Mouse (Mus musculus): ENCODE results near the gene Cmtm7.

GRCm38 (mm10) chr9:114710345-114710744, 71.3 kb downstream of the Cmtm7 start:
- no peak for TF ChIP-seq POLR2A (IDR thresholded peaks at IDR 0.05; ENCODE audit: control insufficient read depth, extremely low read depth, insufficient read depth, low read length, poor library complexity)
- TF ChIP-seq CTCF (IDR thresholded peaks at IDR 0.05; ENCODE audit: borderline replicate concordance, control insufficient read depth, extremely low read depth, insufficient read depth, low read length, poor library complexity), result no peak
